Mouse (Mus musculus) hindbrain, embryonic 14.5 days (tissue): ENCODE results near the gene Gpatch1. TPM values are rescaled to one million over a fixed set of nuclear protein-coding genes. Genes with fewer than 3 reads are reported as not detected.

Experiments used
- ATAC-seq: fragments of 200-750 bp; cut with Nextera tagmentation; 2 replicates; pipeline ENCODE4 v1.8.0; 2017; ENCODE audit warnings: moderate number of reproducible peaks, mild to moderate bottlenecking, moderate TSS enrichment, moderate library complexity; ENCODE audit not compliant: low FRiP score
- DNase-seq: peaks from one replicate; pipeline ENCODE4 v3.0.0-alpha.2; 2015; ENCODE audit warnings: low spot score
- H3K27ac ChIP-seq: fragments of 300-500 bp; sonication (generic); 2 replicates; pipeline ENCODE4 v1.5.1; 2014; ENCODE audit warnings: mild to moderate bottlenecking, moderate library complexity
- H3K27me3 ChIP-seq: fragments of 300-500 bp; sonication (generic); 2 replicates; pipeline ENCODE4 v1.6.1; 2014; ENCODE audit warnings: mild to moderate bottlenecking, low read length, mixed read lengths; ENCODE audit not compliant: control insufficient read depth, insufficient read depth
- H3K36me3 ChIP-seq: fragments of 300-500 bp; sonication (generic); replicated peaks from 2 replicates; pipeline ENCODE4 v1.6.1; 2014; ENCODE audit not compliant: control insufficient read depth, insufficient read depth
- H3K4me1 ChIP-seq: fragments of 300-500 bp; sonication (generic); replicated peaks from 2 replicates; pipeline ENCODE4 v1.6.1; 2014; ENCODE audit warnings: antibody characterized with exemption, low read length, mixed read lengths; ENCODE audit not compliant: control insufficient read depth, insufficient read depth
- H3K4me2 ChIP-seq: fragments of 300-500 bp; sonication (generic); replicated peaks from 2 replicates; pipeline ENCODE4 v1.6.1; 2014; ENCODE audit warnings: mild to moderate bottlenecking, moderate library complexity
- H3K4me3 ChIP-seq: fragments of 300-500 bp; sonication (generic); replicated peaks from 2 replicates; pipeline ENCODE4 v1.5.1; 2014; ENCODE audit warnings: mild to moderate bottlenecking, low read length
- H3K9ac ChIP-seq: fragments of 300-500 bp; sonication (generic); 2 replicates; pipeline ENCODE4 v1.6.1; 2014
- H3K9me3 ChIP-seq: fragments of 300-500 bp; sonication (generic); 2 replicates; pipeline ENCODE4 v1.6.1; 2016; ENCODE audit warnings: low read length; ENCODE audit not compliant: control insufficient read depth
- WGBS: fragments of 180-500 bp; shearing (Covaris S2); extraction: QIAGEN DNeasy Blood & Tissue Kit; methylation state at CpG from one replicate; pipeline ENCODE4 v1.1.7; 2014; 5-methylcytosine and 5-hydroxymethylcytosine counted together
- polyA plus RNA-seq: library from polyadenylated mRNA; unstranded; fragments of >200 nt; fragmentation: Nextera tagmentation; extraction: Ambion mirVana; gene quantifications from 2 replicates; pipeline ENCODE4 v1.2.1, GENCODE M21; 2014

Gpatch1 gene
- polyA plus RNA-seq, 1 experiment from 2014 or later: 19.3 TPM

GRCm38 (mm10) chr7:35349886-35350684 lies 31.8 kb upstream of the Gpatch1 start:
- no peak overlapping the region for H3K9ac ChIP-seq
- H3K27ac ChIP-seq: no peak overlapping the region
- WGBS: 93% methylated on average over 8 of the region's 8 CpGs
- ATAC-seq (no peak), DNase-seq (no peak)
- no peak overlapping the region for H3K4me2 ChIP-seq
- H3K4me1 ChIP-seq: no peaks in the 10 kb centered on the region
- no peak overlapping the region for H3K4me3 ChIP-seq
- H3K27me3 ChIP-seq: no peaks in the 10 kb centered on the region
- H3K36me3 ChIP-seq: no peaks in the 10 kb centered on the region
- no peaks in the 10 kb centered on the region for H3K9me3 ChIP-seq

GRCm38 (mm10) chr7:35349022-35349421 lies 30.8 kb upstream of the Gpatch1 start:
- H3K9ac ChIP-seq: no peak overlapping the region
- DNase-seq (no peak), ATAC-seq (no peak)
- no peaks in the 10 kb centered on the region for H3K27me3 ChIP-seq
- no peak overlapping the region for H3K4me2 ChIP-seq
- no peaks in the 10 kb centered on the region for H3K36me3 ChIP-seq
- H3K4me3 ChIP-seq: no peak overlapping the region
- H3K9me3 ChIP-seq: no peaks in the 10 kb centered on the region
- 91% methylated on average over 4 of the region's 4 CpGs for WGBS
- no peaks in the 10 kb centered on the region for H3K4me1 ChIP-seq
- no peak overlapping the region for H3K27ac ChIP-seq

GRCm38 (mm10) chr7:35347918-35348700 lies 29.9 kb upstream of the Gpatch1 start:
- no peak overlapping the region for H3K4me2 ChIP-seq
- no peak overlapping the region for H3K27ac ChIP-seq
- no peaks in the 10 kb centered on the region for H3K9me3 ChIP-seq
- DNase-seq (no peak), ATAC-seq (no peak)
- no peaks in the 10 kb centered on the region for H3K27me3 ChIP-seq
- WGBS: 84% methylated on average over 17 of the region's 18 CpGs
- no peaks in the 10 kb centered on the region for H3K36me3 ChIP-seq
- no peak overlapping the region for H3K9ac ChIP-seq
- H3K4me3 ChIP-seq: no peak overlapping the region
- H3K4me1 ChIP-seq: no peaks in the 10 kb centered on the region

GRCm38 (mm10) chr7:35344785-35345330 lies 26.6 kb upstream of the Gpatch1 start:
- WGBS: 96% methylated on average over 5 of the region's 5 CpGs
- no peaks in the 10 kb centered on the region for H3K36me3 ChIP-seq
- H3K9me3 ChIP-seq: no peaks in the 10 kb centered on the region
- no peak for ATAC-seq
- no peaks in the 10 kb centered on the region for H3K4me1 ChIP-seq
- no peak overlapping the region for H3K27ac ChIP-seq
- DNase-seq: no peak
- H3K4me2 ChIP-seq: no peak overlapping the region
- no peak overlapping the region for H3K4me3 ChIP-seq
- no peaks in the 10 kb centered on the region for H3K27me3 ChIP-seq
- no peak overlapping the region for H3K9ac ChIP-seq

GRCm38 (mm10) chr7:35342498-35342897 lies 24.3 kb upstream of the Gpatch1 start:
- H3K4me1 ChIP-seq: no peaks in the 10 kb centered on the region
- DNase-seq: no peak
- no peaks in the 10 kb centered on the region for H3K9me3 ChIP-seq
- 86% methylated on average over 4 of the region's 4 CpGs for WGBS
- no peak overlapping the region for H3K27ac ChIP-seq
- H3K9ac ChIP-seq: no peak overlapping the region
- no peak overlapping the region for H3K4me2 ChIP-seq
- ATAC-seq: no peak
- H3K36me3 ChIP-seq: no peaks in the 10 kb centered on the region
- no peaks in the 10 kb centered on the region for H3K27me3 ChIP-seq
- H3K4me3 ChIP-seq: no peak overlapping the region

- H3K4me1 ChIP-seq: no peaks in the 10 kb centered on the region
- DNase-seq (no peak), ATAC-seq (no peak)
- no peaks in the 10 kb centered on the region for H3K27me3 ChIP-seq
- H3K4me2 ChIP-seq: no peak overlapping the region
- 84% methylated on average over 6 of the region's 6 CpGs for WGBS
- H3K4me3 ChIP-seq: no peak overlapping the region
- H3K9me3 ChIP-seq: no peaks in the 10 kb centered on the region
- no peaks in the 10 kb centered on the region for H3K36me3 ChIP-seq
- H3K27ac ChIP-seq: no peak overlapping the region
- no peak overlapping the region for H3K9ac ChIP-seq
Measured at GRCm38 (mm10) chr7:35341282-35341681, 23.0 kb upstream of the Gpatch1 start.

GRCm38 (mm10) chr7:35340196-35340595 lies 22.0 kb upstream of the Gpatch1 start:
- Histone ChIP-seq H3K9me3 (no peaks in the 10 kb centered on the region), H3K4me3 (no peak overlapping the region), H3K27ac (no peak overlapping the region), H3K4me2 (no peak overlapping the region), H3K9ac (no peak overlapping the region), H3K27me3 (peaks cover 7% of the 10 kb centered on the region; the same call in 1 of the 2 replicates), H3K4me1 (peaks cover 5% of the 10 kb centered on the region; the same call in 1 of the 2 replicates), H3K36me3 (no peaks in the 10 kb centered on the region)
- no peak for DNase-seq
- no peak for ATAC-seq
- 13% methylated on average over 5 of the region's 5 CpGs for WGBS

GRCm38 (mm10) chr7:35334527-35335452 lies 16.6 kb upstream of the Gpatch1 start:
- Histone ChIP-seq H3K4me3 (peak overlapping the region; percentile 60), H3K27me3 (peaks cover 18% of the 10 kb centered on the region), H3K4me1 (peaks cover 11% of the 10 kb centered on the region; the same call in 1 of the 2 replicates), H3K9me3 (no peaks in the 10 kb centered on the region), H3K27ac (no peak overlapping the region), H3K9ac (peak overlapping the region; percentile 56), H3K36me3 (no peaks in the 10 kb centered on the region), H3K4me2 (peak overlapping the region; percentile 96)
- under 1% methylated on average over 51 of the region's 51 CpGs for WGBS
- DNase-seq: peak; percentile 39
- peak; percentile 4 for ATAC-seq
